Mouse (Mus musculus) stomach, postnatal 0 days (tissue): ENCODE results near the gene Clcn2. TPM values are rescaled to one million over a fixed set of nuclear protein-coding genes. Genes with fewer than 3 reads are reported as not detected.

ENCODE experiments used
- ATAC-seq: fragments of 200-750 bp; cut with Nextera tagmentation; 2 replicates; pipeline ENCODE4 v1.8.0; 2017; ENCODE audit not compliant: low FRiP score, low TSS enrichment
- DNase-seq: peaks from one replicate; pipeline ENCODE4 v3.0.0-alpha.2; 2016; ENCODE audit warnings: low spot score
- H3K27ac ChIP-seq: fragments of 300-500 bp; sonication (generic); replicated peaks from 2 replicates; pipeline ENCODE4 v1.5.1; 2014; ENCODE audit warnings: mild to moderate bottlenecking, control low read depth
- H3K27me3 ChIP-seq: fragments of 300-500 bp; sonication (generic); 2 replicates; pipeline ENCODE4 v1.6.1; 2014; ENCODE audit warnings: low read length; ENCODE audit not compliant: control insufficient read depth, insufficient read depth
- H3K36me3 ChIP-seq: fragments of 300-500 bp; sonication (generic); 2 replicates; pipeline ENCODE4 v1.6.1; 2014; ENCODE audit warnings: low read length, mixed read lengths; ENCODE audit not compliant: control insufficient read depth, insufficient read depth
- H3K4me1 ChIP-seq: fragments of 300-500 bp; sonication (generic); replicated peaks from 2 replicates; pipeline ENCODE4 v1.6.1; 2014; ENCODE audit warnings: antibody characterized with exemption; ENCODE audit not compliant: control insufficient read depth, insufficient read depth
- H3K4me2 ChIP-seq: fragments of 300-500 bp; sonication (generic); replicated peaks from 2 replicates; pipeline ENCODE4 v1.6.1; 2014; ENCODE audit warnings: low read depth, mild to moderate bottlenecking, control low read depth, moderate library complexity
- H3K4me3 ChIP-seq: fragments of 300-500 bp; sonication (generic); 2 replicates; pipeline ENCODE4 v1.5.1; 2014; ENCODE audit warnings: low read depth, low read length, control low read depth
- H3K9ac ChIP-seq: fragments of 300-500 bp; sonication (generic); 2 replicates; pipeline ENCODE4 v1.6.1; 2014; ENCODE audit warnings: mild to moderate bottlenecking, low read length, control low read depth, mixed read lengths
- H3K9me3 ChIP-seq: fragments of 300-500 bp; sonication (generic); 2 replicates; pipeline ENCODE4 v1.6.1; 2016; ENCODE audit warnings: low read length; ENCODE audit not compliant: control insufficient read depth
- CTCF ChIP-seq: IDR thresholded peaks from 2 replicates; pipeline ENCODE4 v1.5.1; 2016; ENCODE audit warnings: antibody characterized with exemption, low read depth, mild to moderate bottlenecking, moderate library complexity
- EP300 ChIP-seq: optimal IDR thresholded peaks from 2 replicates; pipeline ENCODE3; 2016; ENCODE audit warnings: antibody characterized with exemption
- WGBS: fragments of 180-500 bp; shearing (Covaris S2); extraction: QIAGEN DNeasy Blood & Tissue Kit; methylation state at CpG from one replicate; pipeline ENCODE4 v1.1.7; 2014; 5-methylcytosine and 5-hydroxymethylcytosine counted together
- polyA plus RNA-seq: library from polyadenylated mRNA; unstranded; fragments of >200 nt; fragmentation: Nextera tagmentation; extraction: Ambion mirVana; gene quantifications from 2 replicates; pipeline ENCODE4 v1.2.1, GENCODE M21; 2015

The Clcn2 gene
- polyA plus RNA-seq, 1 experiment from 2014 or later = 8.4 TPM

DNA sequence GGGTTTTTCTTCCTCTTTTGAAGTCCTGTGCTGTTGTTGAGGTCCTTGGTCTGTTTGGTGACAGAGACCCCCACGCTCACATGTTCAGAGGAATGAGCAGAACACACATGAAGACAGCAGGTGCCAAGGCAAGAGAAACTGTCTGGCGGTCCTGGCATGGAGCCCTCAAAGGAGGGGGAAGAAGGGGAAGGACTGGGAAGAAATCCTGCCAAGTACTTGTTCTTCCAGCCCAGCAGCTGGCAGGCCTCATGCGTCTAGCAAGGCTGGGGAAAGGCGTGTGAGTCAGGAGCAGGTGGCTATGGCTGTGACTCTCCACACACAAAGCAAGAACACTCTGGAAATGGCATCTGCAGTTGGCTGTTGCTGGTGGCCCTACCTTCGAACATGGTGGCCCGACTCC is 29.1 kb upstream of the Clcn2 start:
- DNase-seq (peak; percentile 64), ATAC-seq (peak; percentile 74; the same call in 1 of the 2 replicates)
- Histone ChIP-seq H3K36me3 (no peaks in the 10 kb centered on the region), H3K4me1 (no peaks in the 10 kb centered on the region), H3K9me3 (no peaks in the 10 kb centered on the region), H3K9ac (no peak overlapping the region), H3K4me2 (no peak overlapping the region; the same call in 1 of the 2 replicates), H3K27ac (no peak overlapping the region), H3K4me3 (no peak overlapping the region), H3K27me3 (no peaks in the 10 kb centered on the region)
- no peak for TF ChIP-seq CTCF
- TF ChIP-seq EP300 = no peak
- 31% methylated on average over 6 of the region's 6 CpGs for WGBS

DNA sequence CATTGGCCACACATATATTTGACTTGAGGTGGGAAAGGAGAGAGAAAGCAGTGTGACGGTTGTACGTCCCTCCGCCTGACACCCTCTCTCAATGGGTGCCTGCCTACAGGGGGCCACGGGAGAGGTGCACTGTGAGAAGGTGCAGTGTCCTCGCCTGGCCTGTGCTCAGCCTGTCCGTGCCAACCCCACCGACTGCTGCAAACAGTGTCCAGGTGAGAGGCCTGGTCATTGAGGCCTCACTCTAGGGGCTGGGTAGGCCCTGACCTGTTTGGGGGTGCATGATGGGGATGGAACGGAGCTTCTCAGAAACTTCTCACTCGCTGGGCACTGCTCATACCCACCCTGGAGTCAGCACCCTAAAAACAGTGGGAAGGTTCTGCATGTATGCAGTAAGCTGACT is 22.3 kb upstream of the Clcn2 start:
- ATAC-seq (no peak), DNase-seq (no peak)
- Histone ChIP-seq H3K4me3 (no peak overlapping the region), H3K4me2 (no peak overlapping the region), H3K36me3 (no peaks in the 10 kb centered on the region), H3K4me1 (no peaks in the 10 kb centered on the region), H3K9ac (no peak overlapping the region), H3K27ac (no peak overlapping the region), H3K9me3 (no peaks in the 10 kb centered on the region), H3K27me3 (no peaks in the 10 kb centered on the region)
- TF ChIP-seq EP300 (no peak), CTCF (no peak)
- WGBS = 90% methylated on average over 9 of the region's 9 CpGs

DNA sequence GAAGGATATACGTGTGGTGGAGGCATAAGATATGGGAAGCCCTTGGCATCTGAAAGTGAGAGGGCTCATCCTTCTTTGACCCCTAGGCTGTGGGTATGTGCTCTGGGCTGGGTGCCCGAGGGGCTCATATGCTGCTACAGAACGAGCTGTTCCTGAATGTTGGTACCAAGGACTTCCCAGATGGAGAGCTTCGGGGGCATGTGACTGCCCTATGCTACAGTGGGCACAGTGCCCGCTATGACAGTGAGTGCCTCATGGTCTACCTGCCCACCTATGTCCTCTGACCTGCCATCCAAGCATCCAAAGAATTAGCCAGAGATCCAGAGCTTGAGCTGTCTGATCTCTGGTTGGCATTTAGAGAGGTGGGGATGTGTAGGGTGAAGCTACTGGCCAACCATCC is 19.3 kb upstream of the Clcn2 start:
- Histone ChIP-seq H3K27ac (no peak overlapping the region), H3K4me3 (no peak overlapping the region), H3K36me3 (no peaks in the 10 kb centered on the region), H3K9ac (no peak overlapping the region), H3K9me3 (no peaks in the 10 kb centered on the region), H3K4me2 (no peak overlapping the region), H3K4me1 (no peaks in the 10 kb centered on the region), H3K27me3 (no peaks in the 10 kb centered on the region)
- ATAC-seq (no peak), DNase-seq (no peak)
- no peak for TF ChIP-seq EP300
- no peak for TF ChIP-seq CTCF
- WGBS = 87% methylated on average over 5 of the region's 5 CpGs

DNA sequence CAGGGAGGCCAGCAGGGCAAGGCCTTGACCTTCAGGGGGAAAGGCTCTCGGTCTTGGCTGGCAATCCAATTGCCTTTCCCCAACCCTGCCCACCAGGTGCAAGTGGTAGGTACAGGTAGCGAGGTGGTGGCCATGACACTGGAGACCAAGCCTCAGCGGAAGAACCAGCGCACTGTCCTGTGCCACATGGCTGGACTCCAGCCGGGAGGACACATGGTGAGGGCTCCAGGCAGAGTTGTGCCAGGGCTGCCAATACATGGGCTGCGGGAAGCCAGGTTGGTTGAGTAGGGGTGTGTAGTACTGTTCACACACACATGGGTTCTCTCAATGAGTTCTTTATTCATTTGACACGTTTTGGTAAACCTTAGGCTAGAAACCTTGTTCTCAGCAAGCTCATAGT is 18.6 kb upstream of the Clcn2 start:
- no peak overlapping the region for H3K9ac ChIP-seq
- no peaks in the 10 kb centered on the region for H3K9me3 ChIP-seq
- no peaks in the 10 kb centered on the region for H3K4me1 ChIP-seq
- WGBS = 92% methylated on average over 7 of the region's 7 CpGs
- DNase-seq = no peak
- no peak overlapping the region for H3K4me3 ChIP-seq
- H3K4me2 ChIP-seq = no peak overlapping the region
- no peaks in the 10 kb centered on the region for H3K27me3 ChIP-seq
- no peak for ATAC-seq
- H3K36me3 ChIP-seq = no peaks in the 10 kb centered on the region
- TF ChIP-seq EP300 (no peak), CTCF (no peak)
- H3K27ac ChIP-seq = no peak overlapping the region

DNA sequence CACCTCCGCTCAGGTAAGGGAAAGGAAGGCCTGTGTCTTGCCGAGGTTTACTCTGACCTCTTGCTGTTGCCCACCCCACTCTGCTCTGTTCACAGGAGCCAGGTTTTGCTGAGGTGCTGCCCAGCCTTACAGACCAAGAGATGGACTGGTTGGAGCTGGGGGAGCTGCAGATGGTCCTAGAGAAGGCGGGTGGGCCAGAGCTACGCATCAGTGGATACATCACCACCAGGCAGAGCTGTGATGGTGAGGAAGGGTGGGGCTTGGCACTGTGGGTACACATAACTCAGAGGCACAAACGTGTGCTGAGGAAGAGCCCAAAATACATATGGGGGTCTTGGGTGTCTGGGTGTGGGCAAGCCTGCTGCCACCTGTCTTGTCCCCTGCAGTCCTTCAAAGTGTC is 18.1 kb upstream of the Clcn2 start:
- WGBS = 75% methylated on average over 4 of the region's 5 CpGs
- DNase-seq (no peak), ATAC-seq (no peak)
- Histone ChIP-seq H3K4me1 (no peaks in the 10 kb centered on the region), H3K36me3 (no peaks in the 10 kb centered on the region), H3K9me3 (no peaks in the 10 kb centered on the region), H3K4me2 (no peak overlapping the region), H3K27ac (no peak overlapping the region), H3K9ac (no peak overlapping the region), H3K4me3 (no peak overlapping the region), H3K27me3 (no peaks in the 10 kb centered on the region)
- TF ChIP-seq EP300 (no peak), CTCF (no peak)

DNA sequence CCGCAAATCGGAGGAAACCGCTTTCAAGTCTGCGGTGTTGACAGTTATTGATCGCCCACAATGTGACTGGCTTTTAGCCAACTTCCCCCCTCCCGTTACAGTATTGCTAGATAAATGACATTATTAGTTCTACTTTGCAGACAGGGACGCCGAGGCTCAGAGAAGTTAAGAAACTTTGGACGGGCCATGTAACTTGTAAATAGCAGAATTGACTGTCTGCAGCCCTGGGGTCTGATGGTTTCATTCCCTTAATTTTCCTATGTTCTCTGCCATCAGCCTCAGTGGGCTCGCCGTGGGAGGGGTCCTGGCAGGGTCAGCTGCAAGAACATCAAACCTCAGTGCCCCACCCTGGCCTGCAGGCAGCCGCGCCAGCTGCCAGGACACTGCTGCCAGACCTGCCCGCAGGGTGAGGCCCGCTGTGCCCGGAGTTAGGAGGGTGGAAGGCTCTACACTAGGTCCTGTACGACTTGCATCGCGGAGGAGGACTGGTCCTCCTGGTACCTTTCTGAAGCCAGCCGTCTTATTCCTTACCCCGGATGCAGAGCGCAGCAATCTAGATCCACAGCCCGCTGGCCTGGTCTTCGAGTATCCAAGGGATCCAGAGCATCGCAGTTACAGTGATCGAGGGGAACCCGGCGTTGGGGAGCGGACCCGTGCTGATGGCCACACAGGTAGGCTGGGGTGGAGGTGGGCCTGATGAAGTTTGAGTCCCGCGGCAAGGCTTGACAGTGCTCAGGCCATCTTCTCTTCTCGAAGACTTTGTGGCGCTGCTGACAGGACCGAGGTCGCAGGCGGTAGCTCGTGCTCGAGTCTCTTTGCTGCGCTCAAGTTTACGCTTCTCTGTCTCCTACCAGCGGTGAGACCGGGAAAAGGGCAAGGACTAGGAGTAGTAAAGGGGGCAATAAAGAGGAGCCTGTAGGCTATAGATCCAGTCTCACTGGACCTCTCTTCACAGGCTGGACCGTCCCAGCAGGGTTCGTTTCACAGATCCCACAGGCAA is 16.5 kb upstream of the Clcn2 start, which contains the start of gene Thpo:
Gene Thpo (minus strand): TSS at position 781 of the 1,000 bp plus-strand sequence.
- peak within 1 kb of the TSS; percentile 74 for H3K9ac ChIP-seq
- peak within 1 kb of the TSS; percentile 62 for H3K4me3 ChIP-seq
- H3K4me1 ChIP-seq = no peaks in the 10 kb centered on the region
- H3K36me3 ChIP-seq = no peaks in the 10 kb centered on the region
- no peak for DNase-seq
- H3K27ac ChIP-seq = no peak within 1 kb of the TSS
- WGBS = 18% methylated on average over 45 of the region's 45 CpGs
- no peaks in the 10 kb centered on the region for H3K9me3 ChIP-seq
- no peak for ATAC-seq
- H3K4me2 ChIP-seq = peak within 1 kb of the TSS; percentile 98
- no peaks in the 10 kb centered on the region for H3K27me3 ChIP-seq
- TF ChIP-seq CTCF (peak; percentile 28), EP300 (no peak)
